Mouse (Mus musculus): ENCODE data around the gene Tfip11. TPM values are rescaled to one million over a fixed set of nuclear protein-coding genes. Genes with fewer than 3 reads are reported as not detected.

Gene Tfip11
- polyA plus RNA-seq, 1 experiment from 2014 or later, result 37.8 TPM

GRCm38 (mm10) chr5:112289819-112290535, 36.2 kb upstream of the Tfip11 start:
- no peaks in the 10 kb centered on the region for H3K9me3 ChIP-seq (ENCODE audit: low read length)
- no peak overlapping the region for H3K9ac ChIP-seq (replicated peaks; ENCODE audit: low read length)
- H3K4me1 ChIP-seq (ENCODE audit: insufficient read depth, low read length), result peaks cover 46% of the 10 kb centered on the region
- 64% methylated on average over 16 of the region's 16 CpGs for WGBS
- H3K4me3 ChIP-seq (ENCODE audit: low read length), result no peak overlapping the region
- H3K36me3 ChIP-seq (ENCODE audit: insufficient read depth, low read length), result no peaks in the 10 kb centered on the region
- peak overlapping the region; percentile 20; the same call in 1 of the 2 replicates for H3K4me2 ChIP-seq (replicated peaks; ENCODE audit: low read depth, low read length)
- H3K27me3 ChIP-seq (ENCODE audit: insufficient read depth, low read length), result no peaks in the 10 kb centered on the region
- no peak for ATAC-seq (ENCODE audit: low FRiP score, low TSS enrichment)
- no peak overlapping the region for H3K27ac ChIP-seq (ENCODE audit: low read length)

GRCm38 (mm10) chr5:112290536-112290880, 35.6 kb upstream of the Tfip11 start:
- WGBS, result 64% methylated on average over 8 of the region's 8 CpGs
- no peak overlapping the region for H3K4me3 ChIP-seq (ENCODE audit: low read length)

GRCm38 (mm10) chr5:112291866-112292265, 34.3 kb upstream of the Tfip11 start:
- 58% methylated on average over 5 of the region's 5 CpGs for WGBS
- Histone ChIP-seq H3K27ac (ENCODE audit: low read length) (no peak overlapping the region), H3K9ac (replicated peaks; ENCODE audit: low read length) (peak overlapping the region; percentile 7; the same call in 1 of the 2 replicates), H3K4me1 (ENCODE audit: insufficient read depth, low read length) (peaks cover 49% of the 10 kb centered on the region), H3K9me3 (ENCODE audit: low read length) (no peaks in the 10 kb centered on the region), H3K27me3 (ENCODE audit: insufficient read depth, low read length) (no peaks in the 10 kb centered on the region), H3K4me3 (ENCODE audit: low read length) (no peak overlapping the region), H3K36me3 (ENCODE audit: insufficient read depth, low read length) (no peaks in the 10 kb centered on the region), H3K4me2 (replicated peaks; ENCODE audit: low read depth, low read length) (no peak overlapping the region)
- ATAC-seq (ENCODE audit: low FRiP score, low TSS enrichment), result no peak

More at GRCm38 (mm10) chr5:112290536-112290880, 35.6 kb upstream of the Tfip11 start:
- no peak for ATAC-seq (ENCODE audit: low FRiP score, low TSS enrichment)
- Histone ChIP-seq H3K27me3 (ENCODE audit: insufficient read depth, low read length) (no peaks in the 10 kb centered on the region), H3K36me3 (ENCODE audit: insufficient read depth, low read length) (no peaks in the 10 kb centered on the region), H3K9me3 (ENCODE audit: low read length) (no peaks in the 10 kb centered on the region), H3K4me1 (ENCODE audit: insufficient read depth, low read length) (peaks cover 46% of the 10 kb centered on the region), H3K9ac (replicated peaks; ENCODE audit: low read length) (no peak overlapping the region), H3K27ac (ENCODE audit: low read length) (no peak overlapping the region), H3K4me2 (replicated peaks; ENCODE audit: low read depth, low read length) (no peak overlapping the region)

GRCm38 (mm10) chr5:112292343-112292980, 33.7 kb upstream of the Tfip11 start:
- no peak for ATAC-seq (ENCODE audit: low FRiP score, low TSS enrichment)
- Histone ChIP-seq H3K27me3 (ENCODE audit: insufficient read depth, low read length) (no peaks in the 10 kb centered on the region), H3K27ac (ENCODE audit: low read length) (no peak overlapping the region), H3K36me3 (ENCODE audit: insufficient read depth, low read length) (no peaks in the 10 kb centered on the region), H3K4me1 (ENCODE audit: insufficient read depth, low read length) (peaks cover 53% of the 10 kb centered on the region), H3K9ac (replicated peaks; ENCODE audit: low read length) (peak overlapping the region; percentile 7; the same call in 1 of the 2 replicates), H3K4me2 (replicated peaks; ENCODE audit: low read depth, low read length) (no peak overlapping the region), H3K4me3 (ENCODE audit: low read length) (no peak overlapping the region), H3K9me3 (ENCODE audit: low read length) (no peaks in the 10 kb centered on the region)
- 76% methylated on average over 17 of the region's 17 CpGs for WGBS

- Histone ChIP-seq H3K4me3 (ENCODE audit: low read length) (no peak overlapping the region), H3K27me3 (ENCODE audit: insufficient read depth, low read length) (no peaks in the 10 kb centered on the region), H3K9ac (replicated peaks; ENCODE audit: low read length) (no peak overlapping the region), H3K9me3 (ENCODE audit: low read length) (no peaks in the 10 kb centered on the region), H3K4me2 (replicated peaks; ENCODE audit: low read depth, low read length) (no peak overlapping the region), H3K36me3 (ENCODE audit: insufficient read depth, low read length) (no peaks in the 10 kb centered on the region), H3K27ac (ENCODE audit: low read length) (no peak overlapping the region), H3K4me1 (ENCODE audit: insufficient read depth, low read length) (peaks cover 55% of the 10 kb centered on the region)
- ATAC-seq (ENCODE audit: low FRiP score, low TSS enrichment), result no peak
- 52% methylated on average over 2 of the region's 2 CpGs for WGBS
Observed at GRCm38 (mm10) chr5:112293800-112294199, 32.4 kb upstream of the Tfip11 start.

GRCm38 (mm10) chr5:112294696-112295095, 31.5 kb upstream of the Tfip11 start:
- no peaks in the 10 kb centered on the region for H3K27me3 ChIP-seq (ENCODE audit: insufficient read depth, low read length)
- H3K36me3 ChIP-seq (ENCODE audit: insufficient read depth, low read length), result no peaks in the 10 kb centered on the region
- no peak overlapping the region for H3K4me3 ChIP-seq (ENCODE audit: low read length)
- WGBS, result 61% methylated on average over 4 of the region's 4 CpGs
- ATAC-seq (ENCODE audit: low FRiP score, low TSS enrichment), result no peak
- no peak overlapping the region for H3K9ac ChIP-seq (replicated peaks; ENCODE audit: low read length)
- no peak overlapping the region for H3K27ac ChIP-seq (ENCODE audit: low read length)
- H3K4me1 ChIP-seq (ENCODE audit: insufficient read depth, low read length), result peaks cover 53% of the 10 kb centered on the region
- no peak overlapping the region for H3K4me2 ChIP-seq (replicated peaks; ENCODE audit: low read depth, low read length)
- H3K9me3 ChIP-seq (ENCODE audit: low read length), result no peaks in the 10 kb centered on the region

- H3K9me3 ChIP-seq (ENCODE audit: low read length), result no peaks in the 10 kb centered on the region
- H3K4me3 ChIP-seq (ENCODE audit: low read length), result no peak overlapping the region
- H3K4me1 ChIP-seq (ENCODE audit: insufficient read depth, low read length), result peaks cover 49% of the 10 kb centered on the region
- no peak overlapping the region for H3K27ac ChIP-seq (ENCODE audit: low read length)
- ATAC-seq (ENCODE audit: low FRiP score, low TSS enrichment), result no peak
- H3K4me2 ChIP-seq (replicated peaks; ENCODE audit: low read depth, low read length), result no peak overlapping the region
- WGBS, result 63% methylated on average over 8 of the region's 8 CpGs
- H3K36me3 ChIP-seq (ENCODE audit: insufficient read depth, low read length), result no peaks in the 10 kb centered on the region
- no peaks in the 10 kb centered on the region for H3K27me3 ChIP-seq (ENCODE audit: insufficient read depth, low read length)
- H3K9ac ChIP-seq (replicated peaks; ENCODE audit: low read length), result no peak overlapping the region
Observed at GRCm38 (mm10) chr5:112295162-112295561, 31.0 kb upstream of the Tfip11 start.

- Histone ChIP-seq H3K4me3 (ENCODE audit: low read length) (no peak overlapping the region), H3K4me1 (ENCODE audit: insufficient read depth, low read length) (peaks cover 45% of the 10 kb centered on the region), H3K4me2 (replicated peaks; ENCODE audit: low read depth, low read length) (no peak overlapping the region), H3K9me3 (ENCODE audit: low read length) (no peaks in the 10 kb centered on the region), H3K36me3 (ENCODE audit: insufficient read depth, low read length) (no peaks in the 10 kb centered on the region), H3K9ac (replicated peaks; ENCODE audit: low read length) (no peak overlapping the region), H3K27me3 (ENCODE audit: insufficient read depth, low read length) (no peaks in the 10 kb centered on the region), H3K27ac (ENCODE audit: low read length) (no peak overlapping the region)
- 69% methylated on average over 8 of the region's 8 CpGs for WGBS
- no peak for ATAC-seq (ENCODE audit: low FRiP score, low TSS enrichment)
Observed at GRCm38 (mm10) chr5:112295564-112295963, 30.6 kb upstream of the Tfip11 start.

- Histone ChIP-seq H3K27me3 (ENCODE audit: insufficient read depth, low read length) (no peaks in the 10 kb centered on the region), H3K9me3 (ENCODE audit: low read length) (no peaks in the 10 kb centered on the region), H3K36me3 (ENCODE audit: insufficient read depth, low read length) (no peaks in the 10 kb centered on the region), H3K4me3 (ENCODE audit: low read length) (no peak overlapping the region), H3K9ac (replicated peaks; ENCODE audit: low read length) (no peak overlapping the region), H3K27ac (ENCODE audit: low read length) (peak overlapping the region; percentile 11; the same call in 1 of the 2 replicates), H3K4me1 (ENCODE audit: insufficient read depth, low read length) (peaks cover 36% of the 10 kb centered on the region), H3K4me2 (replicated peaks; ENCODE audit: low read depth, low read length) (no peak overlapping the region)
- no peak for ATAC-seq (ENCODE audit: low FRiP score, low TSS enrichment)
- 69% methylated on average over 6 of the region's 6 CpGs for WGBS
Observed at GRCm38 (mm10) chr5:112296404-112297181, 29.6 kb upstream of the Tfip11 start.

Data from kidney, embryonic 16.5 days (tissue).